Comparison of ENCODE assay signal across 18 mouse cellular contexts in genomic region chr9:63229124-63229523, GRCm38 (mm10).
DNase-seq lines count a peak whose midpoint lies in the region; ATAC-seq and TF ChIP-seq lines count a peak whose summit lies in the region.
"Had no signal": no experiment of that assay in that cellular context is flagged by ENCODE, and none has a peak within 500 bp of the region (broad histone marks: within the 10 kb centered on the region; RNA-seq: fewer than 3 reads in every experiment).

No protein-coding gene starts in this region.

- no peak overlapping the region for H3K9ac ChIP-seq in forebrain, embryonic 16.5 days (replicated peaks; ENCODE audit: low read depth, low read length)
- no peak overlapping the region for H3K9ac ChIP-seq in forebrain, embryonic 13.5 days
- no peak overlapping the region for H3K9ac ChIP-seq in kidney, embryonic 14.5 days (ENCODE audit: low read depth, low read length)
- H3K9ac ChIP-seq: lung, embryonic 15.5 days; neural tube, embryonic 12.5 days had no signal

- H3K27ac ChIP-seq in forebrain, embryonic 16.5 days (ENCODE audit: low read length) = no peak overlapping the region
- H3K27ac ChIP-seq in forebrain, embryonic 13.5 days = no peak overlapping the region
- H3K27ac ChIP-seq in kidney, embryonic 14.5 days (ENCODE audit: low read depth, low read length) = no peak overlapping the region
- H3K27ac ChIP-seq: hindbrain, postnatal 0 days; lung, embryonic 15.5 days; neural tube, embryonic 12.5 days had no signal

- no peaks in the 10 kb centered on the region for H3K27me3 ChIP-seq in forebrain, embryonic 16.5 days (replicated peaks; ENCODE audit: control insufficient read depth, insufficient read depth, low read length)
- H3K27me3 ChIP-seq in forebrain, embryonic 13.5 days = no peaks in the 10 kb centered on the region
- no peaks in the 10 kb centered on the region for H3K27me3 ChIP-seq in kidney, embryonic 14.5 days (ENCODE audit: control insufficient read depth, insufficient read depth, low read length)
- H3K27me3 ChIP-seq: lung, embryonic 15.5 days; neural tube, embryonic 12.5 days had no signal

- H3K4me3 ChIP-seq in forebrain, embryonic 16.5 days (replicated peaks; ENCODE audit: low read length) = no peak overlapping the region
- H3K4me3 ChIP-seq in forebrain, embryonic 13.5 days = no peak overlapping the region
- no peak overlapping the region for H3K4me3 ChIP-seq in kidney, embryonic 14.5 days (ENCODE audit: low read length)
- H3K4me3 ChIP-seq: lung, embryonic 15.5 days; neural tube, embryonic 12.5 days had no signal

- 0 out of 2 replicates have a peak, but pooled peaks have one; percentile 31 for ATAC-seq in forebrain, embryonic 16.5 days
- ATAC-seq in forebrain, embryonic 13.5 days = no peak
- ATAC-seq in kidney, embryonic 14.5 days (ENCODE audit: low FRiP score, low TSS enrichment) = no peak
- ATAC-seq: hindbrain, postnatal 0 days had no signal

- H3K36me3 ChIP-seq in forebrain, embryonic 16.5 days (ENCODE audit: control insufficient read depth, insufficient read depth) = no peaks in the 10 kb centered on the region
- H3K36me3 ChIP-seq in forebrain, embryonic 13.5 days (ENCODE audit: poor library complexity, severe bottlenecking) = no peaks in the 10 kb centered on the region
- H3K36me3 ChIP-seq in kidney, embryonic 14.5 days (ENCODE audit: control insufficient read depth, insufficient read depth, low read length) = no peaks in the 10 kb centered on the region; the same call in 1 of the 2 replicates
- H3K36me3 ChIP-seq: lung, embryonic 15.5 days; neural tube, embryonic 12.5 days had no signal

- DNase-seq in kidney, adult 9 months = peak; percentile 24
- peak; percentile 70 for DNase-seq in brain, embryonic 14.5 days (ENCODE audit: low read depth)
- DNase-seq in heart, postnatal 4 days = peak; percentile 23
- no peak for DNase-seq in layer of hippocampus, postnatal 14 days (ENCODE audit: low spot score in 2 of 2)
- no peak for DNase-seq in cerebellum, adult 18-20 months
- DNase-seq: adrenal gland, adult 8-10 months; cerebellum, adult 11-12 months; cerebellum, postnatal 36 days; gastrocnemius, postnatal 36 days; liver; spleen, adult 18-20 months; thymus, adult 18-20 months had no signal

- H3K4me1 ChIP-seq in forebrain, embryonic 16.5 days (replicated peaks; ENCODE audit: control insufficient read depth, insufficient read depth, low read length) = peaks cover 15% of the 10 kb centered on the region
- H3K4me1 ChIP-seq in forebrain, embryonic 13.5 days = peaks cover 16% of the 10 kb centered on the region
- H3K4me1 ChIP-seq in kidney, embryonic 14.5 days (ENCODE audit: control insufficient read depth, insufficient read depth, low read length) = peaks cover 12% of the 10 kb centered on the region; the same call in 1 of the 2 replicates
- H3K4me1 ChIP-seq: lung, embryonic 15.5 days had no signal

- H3K9me3 ChIP-seq in forebrain, embryonic 16.5 days (ENCODE audit: control insufficient read depth, low read length) = no peaks in the 10 kb centered on the region
- H3K9me3 ChIP-seq in forebrain, embryonic 13.5 days (replicated peaks) = no peaks in the 10 kb centered on the region
- H3K9me3 ChIP-seq in kidney, embryonic 14.5 days (ENCODE audit: control insufficient read depth, low read length) = no peaks in the 10 kb centered on the region
- H3K9me3 ChIP-seq: lung, embryonic 15.5 days; neural tube, embryonic 12.5 days had no signal

- 37% methylated on average over 4 of the region's 4 CpGs for WGBS in forebrain, embryonic 16.5 days
- WGBS in forebrain, embryonic 13.5 days = 60% methylated on average over 4 of the region's 4 CpGs
- WGBS in kidney, embryonic 14.5 days = 72% methylated on average over 4 of the region's 4 CpGs

- H3K4me2 ChIP-seq in forebrain, embryonic 16.5 days (ENCODE audit: low read length) = no peak overlapping the region
- no peak overlapping the region for H3K4me2 ChIP-seq in forebrain, embryonic 13.5 days
- H3K4me2 ChIP-seq in kidney, embryonic 14.5 days (replicated peaks; ENCODE audit: low read depth, low read length) = no peak overlapping the region
- H3K4me2 ChIP-seq: lung, embryonic 15.5 days; neural tube, embryonic 12.5 days had no signal

- no peak for TF ChIP-seq CTCF in brain, embryonic 14.5 days (IDR thresholded peaks at IDR 0.05; ENCODE audit: borderline replicate concordance, extremely low read depth, insufficient read depth, insufficient read length)

- TF ChIP-seq POLR2A in brain, embryonic 14.5 days (IDR thresholded peaks at IDR 0.05; ENCODE audit: borderline replicate concordance, extremely low read depth, insufficient read depth, insufficient read length, poor library complexity, severe bottlenecking) = no peak

Comparison
In these comparisons a context has a peak if more than half of its experiments do, and no peak if none do; other contexts are left out.
1. DNase-seq: peak in kidney, adult 9 months (single experiment), brain, embryonic 14.5 days (single experiment) and heart, postnatal 4 days (single experiment); none in layer of hippocampus, postnatal 14 days (0 of 2) and cerebellum, adult 18-20 months (0 of 2).